Mouse (Mus musculus) fibroblast of lung, adult 2 months (primary cell): ENCODE data around the gene Megf8.
"Not testable (repeated sequence)": the region's sequence is repeated elsewhere in the genome, so short reads cannot be mapped to it uniquely, and the experiment has no call there.

ENCODE experiments used
- DNase-seq: peaks from one replicate; pipeline ENCODE4 v3.0.0-alpha.2; 2011; ENCODE audit warnings: low read depth

The Megf8 gene

GRCm38 (mm10) chr7:25383385-25383784, 66.4 kb downstream of the Megf8 start:
- no peak for DNase-seq

GRCm38 (mm10) chr7:25383891-25384290, 66.9 kb downstream of the Megf8 start:
- no peak for DNase-seq

GRCm38 (mm10) chr7:25384318-25384717, 67.4 kb downstream of the Megf8 start:
- no peak for DNase-seq

GRCm38 (mm10) chr7:25384818-25385217, 67.9 kb downstream of the Megf8 start:
- DNase-seq: no peak

- DNase-seq: no peak
Observed at GRCm38 (mm10) chr7:25385259-25385658, 68.3 kb downstream of the Megf8 start.

GRCm38 (mm10) chr7:25385850-25386555, 69.0 kb downstream of the Megf8 start:
- DNase-seq: peak; percentile 61

- DNase-seq: no peak
Observed at GRCm38 (mm10) chr7:25387811-25388440, 71.0 kb downstream of the Megf8 start.

GRCm38 (mm10) chr7:25388916-25389315, 72.0 kb downstream of the Megf8 start:
- DNase-seq: no peak

GRCm38 (mm10) chr7:25390054-25390770, 73.2 kb downstream of the Megf8 start:
- DNase-seq: no peak

GRCm38 (mm10) chr7:25390986-25391385, 74.0 kb downstream of the Megf8 start:
- DNase-seq: no peak

GRCm38 (mm10) chr7:25391856-25392453, 75.0 kb downstream of the Megf8 start:
- no peak for DNase-seq

GRCm38 (mm10) chr7:25392851-25393250, 75.9 kb downstream of the Megf8 start:
- DNase-seq: no peak

- no peak for DNase-seq
Observed at GRCm38 (mm10) chr7:25393451-25394210, 76.7 kb downstream of the Megf8 start.

GRCm38 (mm10) chr7:25394754-25395153, 77.8 kb downstream of the Megf8 start:
- DNase-seq: no peak

- no peak for DNase-seq
Observed at GRCm38 (mm10) chr7:25395186-25395557, 78.2 kb downstream of the Megf8 start.

GRCm38 (mm10) chr7:25395558-25396521, 78.9 kb downstream of the Megf8 start:
- peak; percentile 92 for DNase-seq

- no peak for DNase-seq
Observed at GRCm38 (mm10) chr7:25396621-25397020, 79.7 kb downstream of the Megf8 start.

- no peak for DNase-seq
Observed at GRCm38 (mm10) chr7:25398610-25399009, 81.6 kb downstream of the Megf8 start, which contains the start of gene Lipe. Gene Lipe (minus strand): TSS chr7:25398710.

- not testable (repeated sequence) for DNase-seq
Observed at GRCm38 (mm10) chr7:25399028-25399427, 82.1 kb downstream of the Megf8 start.

GRCm38 (mm10) chr7:25401551-25401950, 84.6 kb downstream of the Megf8 start:
- no peak for DNase-seq

GRCm38 (mm10) chr7:25401986-25402385, 85.0 kb downstream of the Megf8 start:
- no peak for DNase-seq
